Mouse (Mus musculus) testis, postnatal 14 days (tissue): ENCODE results near the gene Ctsz.

Experiments
- DNase-seq: peaks from one replicate; pipeline ENCODE4 v3.0.0; 2021; ENCODE audit warnings: low spot score

Ctsz gene

DNA sequence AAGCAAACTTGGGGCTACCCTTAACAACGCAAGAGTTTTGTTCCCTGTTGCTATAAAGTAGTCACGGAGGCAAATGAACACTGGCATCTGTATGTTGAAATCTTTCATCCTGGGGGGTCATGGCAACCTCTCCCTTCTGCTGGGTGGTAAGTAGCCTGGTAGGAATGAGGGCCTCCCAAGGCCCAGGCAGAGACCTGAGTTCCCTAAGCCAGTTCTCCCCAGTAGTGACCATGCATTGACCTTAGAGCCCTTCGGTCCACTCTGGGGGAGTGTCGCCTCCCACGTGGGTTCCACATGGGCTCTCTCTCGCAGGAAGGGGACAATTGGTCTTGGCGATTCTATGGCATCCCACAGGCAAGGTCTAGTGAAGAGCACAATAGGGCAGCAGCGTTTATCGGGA is 1.1 kb upstream of the Ctsz start:
- no peak for DNase-seq

DNA sequence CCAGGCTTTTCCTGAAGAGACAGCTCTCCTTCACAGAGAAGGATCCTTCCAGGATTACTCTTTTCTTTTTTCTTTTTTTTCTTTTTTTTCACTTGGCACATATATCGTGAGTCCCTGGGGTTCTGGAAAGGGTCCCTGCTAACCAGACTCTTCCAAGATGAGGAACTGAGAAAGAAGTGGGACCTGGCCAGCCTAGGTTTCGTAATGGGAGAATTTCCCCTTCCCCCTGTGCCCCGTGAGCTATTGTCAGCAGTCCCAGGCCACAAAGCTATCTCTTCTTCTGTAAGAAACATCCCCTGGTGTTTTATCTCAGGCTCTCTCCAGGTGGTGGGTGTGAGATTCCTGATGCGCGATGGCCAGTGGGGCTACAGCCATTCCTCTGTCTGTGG is 605 bp upstream of the Ctsz start:
- DNase-seq: no peak

DNA sequence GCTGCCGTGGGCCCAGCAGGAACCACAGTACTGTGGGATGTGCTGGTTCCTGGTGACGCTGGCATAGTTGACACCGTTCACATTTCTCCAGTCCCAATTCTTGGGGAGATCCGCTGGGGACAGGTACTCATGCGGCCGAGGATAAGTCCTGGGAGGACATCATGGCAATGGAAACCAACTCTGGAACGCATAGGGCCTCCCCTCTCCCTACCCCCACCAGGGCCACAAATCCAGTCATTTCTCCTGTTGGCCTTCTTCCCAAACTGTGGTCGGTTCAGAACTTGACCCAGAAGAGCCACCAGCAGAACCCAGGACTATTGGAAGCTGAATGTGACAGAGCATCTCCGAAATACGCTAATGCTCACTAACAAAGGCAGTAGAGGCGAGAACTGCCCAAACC is 658 bp downstream of the Ctsz start:
- DNase-seq: no peak

DNA sequence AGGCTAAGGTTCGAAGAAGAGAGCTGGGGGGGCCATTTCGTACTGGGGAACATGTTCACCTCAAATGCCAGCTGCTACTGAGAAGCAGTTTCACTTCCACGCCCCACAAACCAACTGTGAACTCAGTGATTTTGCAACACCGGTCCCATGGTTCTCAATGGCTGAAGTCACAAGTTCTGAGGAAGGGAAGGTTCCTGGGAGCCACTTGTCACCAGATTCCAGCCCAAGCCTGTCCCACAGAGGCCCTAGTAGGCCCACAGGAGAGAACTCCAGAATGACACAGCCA is 1.2 kb downstream of the Ctsz start:
- no peak for DNase-seq

DNA sequence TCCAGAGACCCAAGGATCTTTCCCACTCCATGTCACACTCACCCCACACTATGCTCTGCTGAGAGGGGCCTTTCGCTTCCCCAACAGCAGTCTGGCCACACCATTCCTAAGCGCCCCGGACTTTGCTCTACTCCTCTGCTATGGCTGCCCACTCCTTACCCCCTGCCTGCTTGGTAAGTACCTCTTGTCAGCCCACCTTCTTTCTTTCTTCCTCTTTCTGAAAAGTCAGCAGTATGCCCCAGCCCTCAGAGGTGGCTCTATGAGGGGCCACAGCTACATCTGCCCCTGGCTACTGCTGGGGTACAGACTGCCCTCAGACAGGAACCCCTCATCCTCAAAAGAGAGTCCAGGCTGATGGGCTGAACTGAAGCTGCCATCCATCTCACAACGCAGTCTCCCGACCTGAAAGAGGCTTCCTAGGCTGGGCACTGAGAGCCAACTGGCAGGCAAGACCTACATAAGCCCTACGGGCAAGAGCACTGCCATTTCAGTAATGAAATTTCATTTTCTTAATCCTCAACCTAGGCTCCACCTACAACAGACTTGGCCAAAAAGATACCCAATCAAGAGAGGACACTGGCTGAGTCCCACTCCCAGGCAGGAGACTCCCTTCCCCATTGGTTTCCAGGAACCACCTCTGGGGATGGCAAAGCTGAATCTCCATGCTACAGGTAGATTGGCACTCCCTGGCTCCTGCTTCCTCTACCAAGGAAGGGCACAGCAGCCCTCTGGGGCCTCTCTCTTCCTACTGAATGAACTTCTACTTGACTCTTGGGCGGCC is 1.7 kb downstream of the Ctsz start:
- no peak for DNase-seq

DNA sequence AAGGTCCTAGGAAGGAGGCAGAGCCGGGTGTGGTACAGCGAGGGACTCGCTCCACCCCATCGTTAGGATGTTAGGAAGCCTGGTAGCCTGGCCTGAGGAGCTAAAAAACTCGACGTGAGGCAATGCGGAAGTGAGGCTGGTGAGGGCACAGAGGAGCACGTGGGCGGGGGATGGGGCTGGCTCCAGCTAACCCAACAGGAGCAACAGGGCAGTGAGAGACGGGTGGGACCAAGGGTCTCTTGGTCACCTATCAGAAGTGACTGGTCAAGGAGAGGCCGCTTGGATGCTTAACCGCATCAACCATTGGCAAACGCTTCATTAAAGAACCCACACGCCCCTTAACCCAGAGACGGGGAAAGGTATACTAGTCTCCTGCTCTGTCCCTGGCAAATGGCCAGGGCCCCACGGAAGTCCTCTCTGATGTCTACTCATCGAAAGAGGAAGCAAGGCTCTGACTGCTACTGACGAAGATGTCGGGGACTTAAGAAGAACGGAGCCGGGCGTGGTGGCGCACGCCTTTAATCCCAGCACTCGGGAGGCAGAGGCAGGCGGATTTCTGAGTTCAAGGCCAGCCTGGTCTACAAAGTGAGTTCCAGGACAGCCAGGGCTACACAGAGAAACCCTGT is 2.6 kb downstream of the Ctsz start:
- no peak for DNase-seq

DNA sequence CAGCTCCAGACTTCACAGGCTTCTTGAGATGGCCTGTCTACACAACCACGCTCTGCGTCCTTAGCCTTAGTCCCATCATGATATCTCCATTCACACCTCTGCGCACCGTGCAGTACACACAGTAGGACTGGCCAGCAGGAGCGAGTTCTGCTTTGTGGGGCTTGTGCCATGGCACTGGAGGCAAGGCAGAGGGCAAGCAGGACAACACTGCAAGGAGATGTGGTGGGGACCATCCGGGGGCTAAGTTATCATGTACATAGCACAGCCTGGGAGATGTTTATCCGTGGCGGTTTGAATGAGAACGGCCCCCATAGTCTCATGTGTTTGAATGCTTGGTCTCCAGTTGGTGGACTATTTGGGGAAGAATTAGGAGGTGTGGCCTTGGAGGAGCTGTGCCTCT is 3.9 kb downstream of the Ctsz start:
- no peak for DNase-seq

DNA sequence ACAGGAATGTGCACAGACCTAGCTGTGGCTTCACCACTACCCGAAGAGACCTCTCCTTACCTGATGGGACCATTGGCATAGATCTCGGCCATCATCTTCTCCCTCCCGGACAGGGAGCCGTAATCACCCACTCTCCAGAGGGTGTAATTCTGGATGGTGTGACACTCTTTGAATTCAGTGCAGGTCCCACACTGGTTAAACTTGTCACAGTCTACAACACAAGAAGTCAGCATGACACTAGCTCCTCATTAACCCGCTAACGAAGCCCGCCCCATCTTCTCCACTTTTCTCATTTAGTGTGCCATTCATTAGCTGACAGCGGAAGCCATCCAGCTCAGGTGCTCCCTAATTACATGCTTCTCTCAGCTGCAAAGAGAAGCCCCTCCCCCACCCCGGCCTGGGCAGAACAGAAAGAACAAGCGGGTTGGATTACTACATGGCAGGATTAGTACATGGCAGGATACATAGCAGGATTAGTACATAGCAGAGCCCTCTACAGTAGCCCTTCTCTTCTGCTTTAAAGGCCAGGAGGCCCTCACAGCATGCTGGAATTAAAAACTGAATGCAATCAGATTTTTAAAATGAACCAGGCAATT is 9.7 kb downstream of the Ctsz start:
- DNase-seq: no peak

DNA sequence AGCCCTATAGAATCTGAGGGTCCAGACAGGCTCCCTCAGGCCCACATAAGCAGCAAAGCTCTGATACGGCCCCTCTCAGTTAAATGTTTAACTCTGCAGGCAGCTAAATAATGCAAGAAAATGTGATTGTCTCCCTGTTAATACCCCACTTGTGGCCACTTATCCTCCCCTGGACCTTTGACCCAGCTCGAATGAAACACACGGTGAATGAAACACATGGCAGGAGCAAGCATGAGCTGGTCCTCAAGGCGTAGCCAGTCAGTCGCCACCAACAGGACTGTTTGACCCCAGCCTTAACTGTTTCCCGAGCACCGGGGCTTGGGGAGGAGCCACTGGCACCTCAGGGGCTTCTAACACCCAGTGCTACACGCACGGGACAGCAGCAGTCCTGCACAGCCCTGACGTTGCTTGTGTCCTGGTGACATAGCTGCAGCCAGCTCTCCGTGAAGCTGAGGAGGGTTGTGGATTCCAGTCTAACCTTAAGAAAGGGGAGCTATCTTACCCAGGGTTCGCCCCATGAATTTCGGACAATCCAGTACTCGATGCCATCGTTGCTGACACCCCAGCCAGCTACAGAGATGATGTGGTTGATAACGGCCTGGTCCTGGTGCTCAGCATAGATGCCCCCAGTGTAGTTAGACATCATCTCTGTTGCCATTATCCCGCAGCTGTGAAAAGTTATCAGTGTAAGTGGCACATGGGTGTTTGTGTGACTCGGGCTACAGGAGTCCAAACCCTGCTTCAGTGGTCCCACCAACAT is 10.6 kb downstream of the Ctsz start:
- DNase-seq: no peak

DNA sequence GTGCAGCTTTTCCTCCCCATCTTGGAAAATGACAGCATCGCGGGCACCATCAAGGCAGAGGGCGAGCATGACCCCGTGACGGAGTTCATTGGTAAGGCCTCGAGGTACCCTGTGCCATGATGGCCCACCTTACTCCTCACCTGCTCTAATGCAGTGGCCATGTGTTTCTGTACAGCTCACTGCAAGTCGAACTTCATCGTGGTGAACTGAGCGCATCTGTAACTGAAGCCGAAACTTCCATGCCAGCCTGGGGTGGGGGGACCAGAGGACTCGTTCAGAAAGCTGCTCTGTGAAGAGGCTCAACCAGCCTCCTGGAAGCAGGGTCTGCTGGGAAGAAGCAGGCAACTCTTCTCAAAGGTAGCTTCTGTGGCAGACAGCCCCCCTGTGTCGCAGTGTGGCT is 12.0 kb downstream of the Ctsz start:
- no peak for DNase-seq

DNA sequence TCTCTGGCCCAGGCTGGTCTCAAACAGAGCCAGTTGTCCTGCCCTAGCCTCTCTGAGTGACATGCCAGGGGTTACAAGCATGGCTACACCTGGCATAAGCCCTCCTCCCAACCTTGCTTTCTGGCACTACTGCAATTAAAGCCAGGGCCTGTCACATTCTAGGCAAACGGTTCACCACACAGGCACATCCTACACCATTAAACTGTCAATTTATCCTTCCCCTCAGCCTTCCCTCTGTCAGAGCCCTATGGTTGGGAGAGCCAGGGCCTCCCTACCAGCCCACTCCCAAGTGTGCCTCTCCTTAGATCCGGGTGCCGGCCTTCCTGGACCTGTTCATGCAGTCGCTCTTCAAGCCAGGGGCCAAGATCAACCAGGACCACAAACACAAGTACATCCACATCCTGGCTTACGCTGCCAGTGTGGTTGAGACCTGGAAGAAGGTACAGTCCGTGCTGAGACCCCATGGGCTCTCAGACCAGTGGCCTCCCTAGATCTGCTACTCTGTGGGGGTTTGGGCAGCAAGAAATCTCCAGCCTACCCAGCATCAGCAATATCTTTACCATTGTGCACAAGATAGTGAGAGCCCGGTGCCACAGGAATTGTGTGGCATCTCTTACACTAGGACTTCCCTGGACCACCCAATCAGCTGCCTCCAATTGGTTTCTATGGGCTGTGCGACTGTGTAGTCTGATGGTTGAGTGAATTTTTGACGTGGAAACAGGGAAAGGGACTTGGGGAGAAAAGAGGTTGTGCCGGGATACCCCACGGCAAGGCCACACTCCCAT is 14.3 kb downstream of the Ctsz start:
- DNase-seq: no peak

DNA sequence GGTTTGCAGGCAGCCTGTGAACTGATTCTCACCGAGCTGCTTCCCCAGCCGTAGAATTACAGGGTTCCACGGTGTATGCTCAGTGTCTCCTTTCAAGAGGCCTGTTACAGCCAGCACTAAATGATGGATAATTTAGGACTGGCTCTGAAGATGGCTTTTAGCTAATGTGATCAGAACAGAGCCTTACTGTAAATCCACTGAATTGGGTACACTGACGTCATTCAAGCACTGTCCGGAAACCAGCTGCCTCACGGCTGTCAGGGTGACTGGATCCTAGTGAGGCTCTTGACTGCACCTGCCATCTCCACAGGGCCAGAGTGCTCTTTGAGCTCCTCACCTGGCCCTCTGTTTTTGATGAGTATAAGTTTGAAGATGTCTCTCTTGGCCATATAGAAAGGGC is 17.7 kb downstream of the Ctsz start:
- no peak for DNase-seq

DNA sequence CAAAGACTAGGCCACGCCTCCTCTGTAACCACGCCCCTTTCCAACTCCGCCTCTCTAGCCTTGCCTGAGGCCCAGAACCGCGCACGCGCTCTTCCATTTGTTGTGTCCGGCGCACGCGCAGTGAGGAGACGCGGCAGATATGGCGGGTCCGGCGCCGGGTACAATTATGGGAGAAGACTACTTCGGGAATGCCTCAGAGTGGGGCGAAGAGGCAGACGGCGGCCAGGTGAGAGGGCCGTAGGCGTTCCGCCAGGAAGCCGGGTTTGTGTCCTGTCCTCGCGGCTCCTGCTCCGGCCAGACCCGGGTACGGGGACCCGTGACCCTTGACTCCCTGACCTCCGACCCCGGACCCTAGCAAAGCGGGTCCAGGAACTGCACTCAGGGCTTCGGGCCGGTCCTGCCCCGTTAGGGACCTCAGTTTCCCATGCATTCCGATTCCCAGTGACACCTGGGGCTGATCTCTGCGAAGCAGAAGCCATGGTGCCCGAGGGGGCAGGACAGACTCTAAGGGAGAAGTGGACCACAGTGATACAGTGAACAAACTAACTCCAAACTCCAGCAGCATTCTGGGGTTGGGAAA is 23.0 kb downstream of the Ctsz start, which contains the start of gene Nelfcd:
Gene Nelfcd (plus strand): TSS at position 74 of the 580 bp plus-strand sequence.
- peak; percentile 94 for DNase-seq

DNA sequence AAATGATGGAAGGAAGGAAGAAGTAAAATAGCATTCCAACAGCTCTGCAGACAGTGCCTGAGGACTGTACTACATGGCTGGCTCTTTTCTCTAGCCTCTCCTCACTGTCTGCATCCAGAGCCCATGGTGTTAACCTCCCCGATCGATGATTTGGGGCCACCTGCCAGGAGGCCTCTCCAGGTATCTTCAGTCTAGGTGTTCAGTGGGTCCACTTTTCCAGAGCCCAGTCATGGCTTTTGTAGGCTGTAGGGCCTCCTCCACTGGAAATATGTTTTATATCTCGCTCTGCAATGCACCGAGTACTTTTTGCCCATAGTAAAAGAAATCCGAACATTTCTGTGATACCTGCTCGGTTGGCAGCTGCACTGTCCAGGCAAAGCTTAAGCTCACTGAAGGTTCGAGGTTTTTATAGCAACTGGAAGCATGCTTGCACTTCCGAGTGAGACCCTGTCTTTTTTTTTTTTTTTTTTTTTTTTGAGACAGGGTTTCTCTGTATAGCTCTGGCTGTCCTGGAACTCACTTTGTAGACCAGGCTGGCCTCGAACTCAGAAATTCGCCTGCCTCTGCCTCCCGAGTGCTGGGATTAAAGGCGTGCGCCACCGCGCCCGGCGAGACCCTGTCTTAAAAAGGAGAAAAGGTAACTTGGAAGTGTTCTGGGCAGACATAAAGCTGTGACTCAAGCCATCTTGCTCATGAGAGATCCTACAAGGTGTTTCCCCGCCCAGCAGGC is 23.7 kb downstream of the Ctsz start:
- DNase-seq: no peak

DNA sequence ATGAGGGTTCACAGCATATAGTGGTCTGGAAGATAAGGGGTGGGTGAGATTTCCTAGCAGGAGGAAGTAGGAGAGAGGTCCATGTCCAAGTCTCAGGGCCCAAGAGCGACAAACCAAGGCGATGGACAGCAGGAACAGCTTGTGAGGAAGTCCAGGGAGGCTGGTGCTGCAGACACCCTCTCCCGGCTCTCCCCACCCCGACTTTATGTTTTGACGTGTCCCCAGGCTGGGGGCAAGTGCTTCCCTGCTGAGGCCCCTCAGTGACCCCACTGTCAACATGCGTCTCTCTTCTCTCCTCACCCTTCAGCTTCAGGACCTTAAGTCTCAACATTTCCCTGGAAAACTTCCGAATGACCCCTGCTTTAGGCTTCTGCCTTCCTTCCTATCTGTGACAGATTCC is 25.7 kb downstream of the Ctsz start:
- DNase-seq: no peak

DNA sequence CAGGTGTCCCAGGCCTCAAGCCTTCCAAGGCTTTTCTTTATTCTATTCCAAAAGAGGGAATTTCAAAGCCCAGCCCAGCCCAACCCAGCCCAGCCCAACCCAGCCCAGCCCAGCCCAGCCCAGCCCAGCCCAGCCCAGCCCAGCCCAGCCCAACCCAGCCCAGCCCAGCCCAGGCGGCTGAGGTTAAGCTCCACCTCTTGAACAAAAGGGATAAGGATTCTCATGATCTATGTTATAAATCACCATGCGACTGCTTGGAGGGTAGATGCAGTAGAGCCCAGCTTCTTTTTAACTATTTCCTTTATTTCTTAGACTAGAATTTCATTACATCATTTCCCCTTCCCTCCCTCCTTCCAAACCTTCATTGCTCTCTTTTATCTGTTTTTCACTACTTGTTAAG is 28.6 kb downstream of the Ctsz start:
- no peak for DNase-seq

DNA sequence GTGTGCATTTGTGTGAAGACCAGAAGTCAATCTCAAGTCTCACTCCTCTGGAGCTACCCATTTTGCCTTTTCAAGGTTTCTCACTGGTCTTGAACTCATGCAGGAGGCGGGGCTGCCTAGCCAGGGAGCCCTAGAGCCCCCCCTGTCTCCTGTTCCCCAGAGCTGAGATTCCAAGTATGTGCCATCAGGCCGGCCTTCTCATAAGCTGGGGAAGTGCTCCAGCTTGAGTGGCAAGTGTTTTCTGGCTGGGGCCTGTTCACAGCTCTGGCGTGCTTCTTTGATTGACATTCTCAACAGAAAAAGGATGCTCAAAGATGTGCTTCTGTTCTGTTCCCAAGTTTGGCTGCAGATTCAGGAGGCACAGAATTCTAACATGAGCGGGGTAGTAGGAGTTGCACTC is 38.4 kb downstream of the Ctsz start:
- DNase-seq: no peak

DNA sequence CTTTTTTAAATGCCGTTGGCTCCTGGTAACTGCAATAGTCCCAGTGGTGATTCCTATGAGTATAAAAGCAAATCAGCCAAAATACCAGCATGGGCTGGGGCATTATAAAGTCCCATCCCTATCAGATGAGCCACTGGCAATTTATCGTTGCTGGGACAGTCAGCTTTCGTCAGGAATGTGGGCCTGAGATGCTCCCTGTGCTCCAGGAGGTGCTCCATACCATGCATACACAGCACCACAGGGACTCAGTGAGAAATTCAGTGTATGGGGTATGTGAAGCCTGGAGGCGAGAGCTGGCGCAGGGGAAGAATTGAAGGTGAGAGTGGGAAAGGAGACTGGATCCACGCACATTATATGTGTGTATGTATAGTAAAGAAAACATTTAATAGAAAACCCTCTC is 41.0 kb downstream of the Ctsz start:
- DNase-seq: no peak

DNA sequence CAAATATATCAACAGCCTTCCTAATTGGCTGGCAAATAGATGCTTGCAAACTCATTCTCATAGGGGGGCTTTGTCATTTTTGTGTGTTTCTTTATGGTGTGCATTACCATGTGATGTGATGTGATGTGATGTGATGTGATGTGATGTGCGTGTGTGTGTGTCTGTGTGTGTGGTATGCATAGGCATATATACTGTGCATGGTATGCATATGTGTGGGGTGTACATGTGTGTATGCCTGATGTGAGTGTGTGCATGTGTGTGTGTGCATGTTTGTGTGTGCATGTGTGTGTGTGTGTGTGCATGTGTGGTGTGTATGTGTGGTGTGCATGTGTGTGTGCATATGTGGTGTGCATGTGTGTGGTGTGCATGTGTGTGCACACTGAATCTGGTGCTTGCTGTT is 41.8 kb downstream of the Ctsz start:
- no peak for DNase-seq

DNA sequence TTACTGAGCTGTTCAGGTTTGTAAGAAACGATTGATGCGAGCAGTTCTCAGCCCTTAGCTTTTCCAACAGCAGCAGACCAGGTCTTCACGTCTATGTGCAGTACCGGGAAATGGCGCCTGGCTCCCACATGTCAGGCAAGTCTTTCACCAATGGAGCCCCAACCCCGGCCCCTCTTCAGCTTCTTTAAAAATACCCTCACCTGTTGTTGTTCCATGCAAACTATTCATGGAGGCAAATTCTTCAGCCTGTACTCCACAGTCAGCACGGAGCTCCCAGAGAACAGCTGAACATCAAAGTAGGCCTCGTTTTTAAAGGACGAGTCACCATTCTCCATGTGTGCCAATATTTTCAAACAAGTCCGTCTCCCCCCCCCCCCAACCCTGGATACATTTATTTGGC is 42.2 kb downstream of the Ctsz start:
- no peak for DNase-seq

DNA sequence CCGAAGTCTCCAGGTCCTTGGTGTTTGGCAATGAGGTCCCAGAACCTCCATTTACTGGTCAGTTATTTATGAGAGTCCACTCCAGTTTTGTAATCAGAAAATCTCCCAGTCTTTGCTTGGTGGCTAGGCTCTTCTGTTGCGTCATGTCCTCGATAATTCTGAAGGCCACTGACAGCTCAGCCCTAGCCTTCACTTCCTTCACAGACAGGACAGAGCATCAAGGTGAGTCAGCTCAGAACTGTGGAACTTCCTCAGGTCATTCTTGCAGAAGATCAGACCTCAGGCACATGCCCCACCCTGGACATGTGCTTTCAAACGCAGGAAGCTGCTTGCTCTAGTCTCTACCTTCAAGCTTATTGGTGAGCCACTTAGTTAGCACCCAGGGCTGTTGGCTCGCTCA is 45.5 kb downstream of the Ctsz start:
- no peak for DNase-seq
